Mouse (Mus musculus): ENCODE measurements around the gene Mkrn2. TPM values are rescaled to one million over a fixed set of nuclear protein-coding genes. Genes with fewer than 3 reads are reported as not detected.

The Mkrn2 gene
- polyA plus RNA-seq, 1 experiment from 2014 or later = 27.1 TPM

DNA sequence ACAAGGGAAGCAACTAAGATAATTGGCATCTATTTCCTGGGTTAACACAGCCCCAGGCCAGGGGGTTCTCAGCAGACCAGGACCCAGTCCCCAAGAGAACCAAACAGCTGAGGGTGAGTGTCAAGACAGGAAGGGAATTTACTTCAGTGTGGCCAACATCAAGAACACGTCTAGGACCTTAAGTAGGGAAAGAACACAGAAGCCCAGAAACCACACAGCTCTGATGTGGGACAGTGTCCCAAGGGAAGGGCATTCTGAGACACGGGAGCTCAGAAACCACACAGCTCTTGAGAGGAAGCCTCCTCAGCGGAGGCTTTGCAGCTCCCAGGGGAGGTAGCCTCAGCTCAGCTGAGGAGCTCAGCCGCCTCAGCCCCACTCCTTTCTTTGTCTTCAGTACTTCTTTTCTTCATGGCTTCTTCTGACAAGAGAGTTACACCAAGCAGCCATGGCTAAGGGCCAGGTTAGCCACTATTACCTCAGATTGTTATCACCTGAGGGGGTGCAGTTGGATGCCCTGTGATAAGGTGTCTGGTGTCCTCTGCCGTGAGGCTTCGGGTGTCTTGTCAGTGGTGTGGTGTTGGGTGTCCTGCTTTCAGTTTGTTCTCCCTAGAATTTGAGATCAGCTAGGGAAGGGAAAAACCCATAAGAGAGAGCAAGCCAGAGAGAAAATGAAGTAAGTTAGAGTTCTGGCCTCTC lies 18.1 kb upstream of the Mkrn2 start:
- ATAC-seq (ENCODE audit: borderline replicate concordance, extremely low read depth, low FRiP score, low TSS enrichment) = no peak

DNA sequence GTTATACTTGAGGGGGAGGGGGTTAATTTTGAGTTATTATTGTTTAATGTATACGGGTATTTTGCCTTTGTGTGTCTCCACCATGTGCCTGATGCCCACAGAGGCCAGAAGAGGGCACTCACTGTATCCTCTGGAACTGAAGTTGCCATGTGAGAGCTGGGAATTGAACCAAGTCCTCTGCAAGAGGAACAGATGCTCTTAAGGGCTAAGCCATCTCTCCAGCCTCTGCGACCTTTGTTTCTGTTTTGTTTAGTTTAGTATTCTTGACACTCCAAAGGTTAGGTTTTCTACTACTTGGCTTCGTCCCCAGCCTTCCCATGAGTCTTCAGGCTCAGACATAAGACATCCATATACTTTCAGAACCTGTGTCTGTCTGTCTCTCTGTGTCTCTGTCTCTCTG lies 17.5 kb upstream of the Mkrn2 start:
- Histone ChIP-seq H3K36me3 (no peaks in the 10 kb centered on the region), H3K4me3 (no peak overlapping the region), H3K4me1 (no peaks in the 10 kb centered on the region), H3K9me3 (no peaks in the 10 kb centered on the region), H3K9ac (no peak overlapping the region), H3K27me3 (no peaks in the 10 kb centered on the region), H3K4me2 (no peak overlapping the region), H3K27ac (no peak overlapping the region)
- WGBS = 60% methylated on average over 3 of the region's 3 CpGs
- no peak for ATAC-seq (ENCODE audit: borderline replicate concordance, extremely low read depth, low FRiP score, low TSS enrichment)

More for the DNA sequence above, 18.1 kb upstream of the Mkrn2 start:
- Histone ChIP-seq H3K9ac (no peak overlapping the region), H3K4me2 (no peak overlapping the region), H3K27ac (no peak overlapping the region), H3K9me3 (no peaks in the 10 kb centered on the region), H3K36me3 (0 out of 2 replicates have a peak, but pooled peaks cover 3% of the 10 kb centered on the region), H3K27me3 (no peaks in the 10 kb centered on the region), H3K4me1 (no peaks in the 10 kb centered on the region), H3K4me3 (no peak overlapping the region)
- 69% methylated on average over 6 of the region's 6 CpGs for WGBS

DNA sequence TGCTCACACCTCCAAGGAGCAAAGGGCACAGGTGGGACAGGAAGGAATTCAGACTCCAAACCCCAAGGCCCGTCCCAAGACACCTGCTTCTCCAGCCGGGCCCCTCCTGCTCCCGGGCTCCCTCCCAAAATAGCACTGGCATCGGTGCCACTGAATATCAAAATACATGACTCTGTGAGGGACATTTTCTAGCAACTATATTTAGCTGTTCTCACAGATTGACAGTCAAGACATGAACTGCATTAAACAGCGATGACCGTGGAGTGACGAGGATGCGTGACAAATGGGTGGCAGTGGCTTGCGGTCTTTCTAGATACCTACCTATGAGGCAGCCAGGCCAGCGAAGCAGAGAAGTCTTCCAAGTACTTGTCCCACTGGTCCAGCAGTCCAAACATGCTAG lies 15.4 kb upstream of the Mkrn2 start:
- no peaks in the 10 kb centered on the region for H3K27me3 ChIP-seq
- no peaks in the 10 kb centered on the region for H3K4me1 ChIP-seq
- no peaks in the 10 kb centered on the region for H3K9me3 ChIP-seq
- ATAC-seq (ENCODE audit: borderline replicate concordance, extremely low read depth, low FRiP score, low TSS enrichment) = no peak
- no peak overlapping the region for H3K4me3 ChIP-seq
- H3K36me3 ChIP-seq = no peaks in the 10 kb centered on the region
- no peak overlapping the region for H3K9ac ChIP-seq
- 82% methylated on average over 10 of the region's 10 CpGs for WGBS
- H3K27ac ChIP-seq = no peak overlapping the region
- no peak overlapping the region for H3K4me2 ChIP-seq

DNA sequence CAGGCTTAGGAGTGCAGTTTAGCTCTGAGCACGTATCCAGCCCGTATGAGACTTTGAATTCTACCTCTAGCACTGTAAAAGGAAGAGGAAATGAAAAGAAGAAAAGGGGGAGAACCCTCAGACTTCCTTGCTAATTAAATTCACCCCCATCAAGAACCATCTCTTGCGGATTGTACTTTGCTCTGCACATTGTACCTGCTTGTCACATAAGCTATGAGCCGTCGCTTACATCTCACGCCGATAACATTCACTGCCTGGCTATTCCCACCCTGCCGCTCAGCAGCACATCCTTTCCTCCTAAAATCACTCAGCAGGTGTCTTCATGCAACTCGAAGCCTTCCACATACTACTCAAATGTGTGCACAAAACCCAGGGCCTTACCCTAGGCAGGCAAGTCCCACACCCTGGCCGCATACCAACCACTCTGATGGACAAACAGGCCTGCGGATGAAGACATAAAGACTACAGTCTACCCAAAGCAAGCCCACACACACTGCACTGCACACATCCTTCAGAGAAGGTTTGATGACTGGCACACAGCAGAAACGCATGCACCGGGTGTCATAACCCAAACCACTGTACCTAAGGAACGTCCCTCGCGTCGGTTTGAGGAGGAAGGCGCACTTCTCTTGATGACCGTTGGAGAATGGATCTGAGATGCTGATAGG lies 9.9 kb upstream of the Mkrn2 start:
- ATAC-seq (ENCODE audit: borderline replicate concordance, extremely low read depth, low FRiP score, low TSS enrichment) = no peak; the same call in 1 of the 2 replicates
- Histone ChIP-seq H3K9me3 (no peaks in the 10 kb centered on the region), H3K27ac (no peak overlapping the region), H3K4me1 (no peaks in the 10 kb centered on the region), H3K27me3 (no peaks in the 10 kb centered on the region), H3K4me3 (no peak overlapping the region), H3K4me2 (no peak overlapping the region), H3K9ac (no peak overlapping the region), H3K36me3 (no peaks in the 10 kb centered on the region)
- WGBS = 79% methylated on average over 19 of the region's 19 CpGs

DNA sequence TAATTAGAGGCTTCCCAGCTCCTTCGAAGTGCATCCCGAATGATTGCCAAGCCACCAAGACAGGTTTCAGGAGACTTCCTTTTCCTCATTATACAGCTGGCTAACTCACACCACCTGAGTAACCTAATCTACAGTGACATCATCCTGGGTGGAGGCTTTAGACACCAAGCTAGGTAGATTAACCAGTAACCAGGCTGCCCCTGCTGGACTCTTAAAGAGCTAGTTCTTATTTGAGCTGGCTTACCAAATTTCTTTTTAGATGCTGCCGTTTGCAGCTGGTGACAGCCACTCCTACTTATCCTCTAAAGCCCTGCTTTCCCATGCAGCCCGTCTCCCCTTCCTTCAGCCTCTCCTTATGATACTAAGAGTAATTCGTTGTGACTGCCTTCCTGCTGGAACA lies 9.2 kb upstream of the Mkrn2 start, which contains the start of gene Mkrn2os:
Gene Mkrn2os (minus strand): TSS at position 119 of the 400 bp plus-strand sequence.
- no peaks in the 10 kb centered on the region for H3K9me3 ChIP-seq
- no peak within 1 kb of the TSS for H3K27ac ChIP-seq
- no peak within 1 kb of the TSS for H3K9ac ChIP-seq
- H3K36me3 ChIP-seq = no peaks in the 10 kb centered on the region
- H3K4me3 ChIP-seq = no peak within 1 kb of the TSS
- H3K4me1 ChIP-seq = no peaks in the 10 kb centered on the region
- no peak within 1 kb of the TSS for H3K4me2 ChIP-seq
- 45% methylated on average over 5 of the region's 5 CpGs for WGBS
- ATAC-seq (ENCODE audit: borderline replicate concordance, extremely low read depth, low FRiP score, low TSS enrichment) = no peak
- H3K27me3 ChIP-seq = no peaks in the 10 kb centered on the region

DNA sequence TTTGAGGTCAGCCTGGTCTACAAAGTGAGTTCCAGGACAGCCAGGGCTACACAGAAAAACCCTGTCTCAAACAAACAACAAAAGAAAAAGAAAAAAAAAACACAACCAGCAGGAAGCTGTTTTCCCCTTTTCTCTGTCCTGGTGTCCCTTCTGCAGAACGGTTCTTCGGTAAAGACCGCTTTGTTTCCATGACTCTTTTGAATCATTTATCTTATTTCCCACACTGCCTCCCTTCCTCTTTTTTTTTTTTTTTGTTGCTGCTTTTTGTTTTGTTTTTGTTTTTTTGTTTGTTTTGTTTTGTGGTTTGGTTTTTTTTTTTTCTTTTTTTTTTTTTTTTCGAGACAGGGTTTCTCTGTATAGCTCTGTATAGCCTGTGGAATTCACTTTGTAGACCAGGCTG lies 8.4 kb upstream of the Mkrn2 start:
- Histone ChIP-seq H3K4me3 (no peak overlapping the region), H3K36me3 (no peaks in the 10 kb centered on the region), H3K4me2 (no peak overlapping the region), H3K9me3 (no peaks in the 10 kb centered on the region), H3K27ac (no peak overlapping the region), H3K9ac (no peak overlapping the region), H3K27me3 (no peaks in the 10 kb centered on the region), H3K4me1 (no peaks in the 10 kb centered on the region)
- no peak for ATAC-seq (ENCODE audit: borderline replicate concordance, extremely low read depth, low FRiP score, low TSS enrichment)
- 77% methylated on average over 4 of the region's 4 CpGs for WGBS

DNA sequence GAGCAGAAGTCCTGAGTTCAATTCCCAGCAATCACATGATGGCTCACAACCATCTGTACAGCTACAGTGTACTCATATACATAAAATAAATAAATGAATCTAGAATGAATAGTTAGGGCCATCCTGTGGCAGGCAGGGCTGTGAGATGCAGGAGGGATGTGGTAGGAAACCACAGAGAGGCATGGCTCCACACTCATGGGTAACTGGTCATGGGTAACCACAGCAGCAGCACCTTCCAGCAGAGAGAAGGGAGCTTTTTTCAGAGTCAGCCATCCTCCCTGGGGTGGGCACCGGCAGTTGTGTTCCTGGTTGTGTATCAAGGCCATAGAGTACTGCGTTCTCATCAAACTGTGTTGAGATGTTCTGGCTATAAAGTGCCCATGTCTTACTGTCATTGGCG lies 7.2 kb upstream of the Mkrn2 start:
- whole genome bisulfite sequencing = 75% methylated on average over 3 of the region's 3 CpGs
- Histone ChIP-seq H3K27me3 (no peaks in the 10 kb centered on the region), H3K4me1 (no peaks in the 10 kb centered on the region), H3K36me3 (no peaks in the 10 kb centered on the region), H3K9ac (no peak overlapping the region), H3K4me2 (no peak overlapping the region), H3K4me3 (no peak overlapping the region), H3K27ac (no peak overlapping the region), H3K9me3 (no peaks in the 10 kb centered on the region)
- ATAC-seq (ENCODE audit: borderline replicate concordance, extremely low read depth, low FRiP score, low TSS enrichment) = no peak

DNA sequence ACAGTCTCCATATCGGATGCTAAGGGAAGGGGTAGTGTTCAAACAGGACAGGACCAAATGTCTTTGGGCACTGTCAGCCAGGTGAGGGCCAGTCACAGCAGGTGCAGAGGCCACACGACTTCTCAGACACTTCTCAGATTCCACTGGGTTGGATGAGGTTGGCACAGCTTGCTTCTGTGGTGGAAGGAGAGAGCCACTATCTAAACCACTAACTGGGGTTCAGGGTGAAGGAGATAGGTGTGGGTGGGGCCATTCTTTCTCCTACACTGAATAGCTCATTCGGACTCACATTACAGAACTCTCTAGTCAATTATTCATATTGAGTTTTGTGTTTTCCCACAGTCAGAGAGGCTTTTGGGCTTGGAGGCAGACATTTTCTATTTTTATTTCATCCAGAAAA lies 6.0 kb upstream of the Mkrn2 start:
- no peak overlapping the region for H3K4me2 ChIP-seq
- H3K4me1 ChIP-seq = no peaks in the 10 kb centered on the region
- H3K36me3 ChIP-seq = no peaks in the 10 kb centered on the region
- ATAC-seq (ENCODE audit: borderline replicate concordance, extremely low read depth, low FRiP score, low TSS enrichment) = no peak
- no peaks in the 10 kb centered on the region for H3K9me3 ChIP-seq
- H3K27me3 ChIP-seq = no peaks in the 10 kb centered on the region
- no peak overlapping the region for H3K27ac ChIP-seq
- no peak overlapping the region for H3K9ac ChIP-seq
- WGBS = 62% methylated on average over 3 of the region's 3 CpGs
- H3K4me3 ChIP-seq = no peak overlapping the region

DNA sequence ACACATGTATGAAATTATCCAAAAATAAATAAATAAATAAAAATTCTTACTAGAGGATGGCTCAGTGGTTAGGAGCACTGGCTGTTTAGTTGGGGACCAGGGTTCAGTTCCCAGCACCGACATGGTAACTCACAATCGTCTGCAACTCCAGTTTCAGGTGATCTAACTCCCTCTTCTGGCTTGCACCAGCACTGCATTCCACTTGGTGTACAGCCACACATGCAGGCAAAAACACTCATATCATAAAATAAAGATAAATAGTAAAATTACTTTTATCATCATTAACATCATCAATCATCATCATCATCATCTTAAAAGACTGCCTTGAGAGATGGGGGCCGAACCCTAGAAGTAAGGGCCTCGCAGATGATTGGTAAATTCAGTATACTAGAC lies 384 bp upstream of the Mkrn2 start:
- Histone ChIP-seq H3K4me3 (peak overlapping the region; percentile 87), H3K9me3 (no peaks in the 10 kb centered on the region), H3K27me3 (no peaks in the 10 kb centered on the region), H3K27ac (no peak overlapping the region), H3K36me3 (no peaks in the 10 kb centered on the region), H3K9ac (no peak overlapping the region), H3K4me1 (peaks cover 12% of the 10 kb centered on the region), H3K4me2 (peak overlapping the region; percentile 49)
- 58% methylated on average over 4 of the region's 4 CpGs for WGBS
- 0 out of 2 replicates have a peak, but pooled peaks have one; percentile 20 for ATAC-seq (ENCODE audit: borderline replicate concordance, extremely low read depth, low FRiP score, low TSS enrichment)

DNA sequence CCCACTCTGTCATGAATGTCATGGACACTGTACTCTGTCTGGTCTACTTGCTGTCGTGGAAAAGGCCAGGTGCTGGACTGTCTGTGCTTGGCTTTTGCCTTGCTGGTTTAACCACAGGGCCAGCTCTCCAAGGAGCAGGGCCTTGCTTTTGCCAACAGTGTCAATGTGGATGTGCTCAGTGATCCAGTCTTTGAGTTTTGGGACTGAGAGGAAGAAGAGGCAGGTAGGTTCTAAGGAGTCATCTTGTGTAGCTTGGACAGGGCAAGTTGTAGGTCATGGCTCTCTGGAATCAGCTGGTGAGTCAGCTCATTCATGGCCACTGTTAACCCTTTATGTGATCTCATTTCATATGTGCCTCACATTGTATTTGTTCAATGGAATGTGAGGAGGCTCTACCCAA lies 4.8 kb downstream of the Mkrn2 start:
- peaks cover 20% of the 10 kb centered on the region; the same call in 1 of the 2 replicates for H3K36me3 ChIP-seq
- peaks cover 12% of the 10 kb centered on the region for H3K4me1 ChIP-seq
- no peak overlapping the region for H3K9ac ChIP-seq
- WGBS = 62% methylated on average over 1 of the region's 1 CpGs
- no peak overlapping the region for H3K4me3 ChIP-seq
- H3K9me3 ChIP-seq = no peaks in the 10 kb centered on the region
- H3K4me2 ChIP-seq = no peak overlapping the region
- no peak overlapping the region for H3K27ac ChIP-seq
- H3K27me3 ChIP-seq = no peaks in the 10 kb centered on the region
- ATAC-seq (ENCODE audit: borderline replicate concordance, extremely low read depth, low FRiP score, low TSS enrichment) = no peak

DNA sequence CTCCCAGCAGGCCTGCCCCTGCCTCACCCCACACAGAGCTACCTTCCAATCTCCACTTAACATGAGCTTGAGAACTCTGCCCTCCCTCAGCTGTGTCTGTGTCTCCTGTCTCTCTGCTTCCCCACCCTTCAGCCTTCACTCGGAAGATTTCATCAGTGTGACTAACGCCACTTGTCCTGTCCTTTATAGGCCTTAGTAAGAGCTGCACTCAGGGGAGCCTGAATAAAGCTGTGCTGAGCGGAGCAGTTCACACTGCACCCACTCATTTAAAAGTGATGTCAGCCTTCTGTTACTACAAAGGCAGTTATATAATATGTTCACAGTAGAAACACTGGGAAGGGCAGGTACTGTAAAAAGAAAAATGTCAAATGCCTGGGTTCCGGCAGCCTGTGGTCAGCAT lies 5.7 kb downstream of the Mkrn2 start:
- Histone ChIP-seq H3K4me3 (no peak overlapping the region), H3K4me2 (no peak overlapping the region), H3K4me1 (peaks cover 11% of the 10 kb centered on the region), H3K27ac (no peak overlapping the region), H3K36me3 (peaks cover 28% of the 10 kb centered on the region; the same call in 1 of the 2 replicates), H3K9ac (no peak overlapping the region), H3K27me3 (no peaks in the 10 kb centered on the region), H3K9me3 (no peaks in the 10 kb centered on the region)
- whole genome bisulfite sequencing = 75% methylated on average over 4 of the region's 4 CpGs
- ATAC-seq (ENCODE audit: borderline replicate concordance, extremely low read depth, low FRiP score, low TSS enrichment) = no peak

DNA sequence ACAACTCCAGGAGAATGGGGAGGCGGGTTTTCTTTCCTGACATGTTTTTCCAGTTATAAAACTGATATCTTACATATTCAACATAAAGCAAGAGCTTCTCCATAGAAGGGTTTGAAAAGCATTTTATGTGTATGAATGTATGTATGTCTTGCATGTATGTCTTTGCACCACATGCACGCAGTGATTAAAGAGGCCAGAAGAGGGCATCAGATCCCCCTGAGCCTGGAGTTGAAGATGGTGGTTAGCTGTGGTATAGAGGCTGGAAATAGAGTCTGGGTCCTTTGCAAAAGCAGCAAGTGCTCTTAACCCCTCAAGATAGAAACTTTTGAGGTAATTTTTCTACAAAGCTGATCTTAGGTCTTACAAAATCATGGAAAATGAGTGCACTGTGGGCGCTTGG lies 7.4 kb downstream of the Mkrn2 start:
- WGBS = 59% methylated on average over 3 of the region's 3 CpGs
- Histone ChIP-seq H3K4me3 (no peak overlapping the region), H3K9me3 (no peaks in the 10 kb centered on the region)

More for the DNA sequence above, 7.4 kb downstream of the Mkrn2 start:
- H3K4me1 ChIP-seq = no peaks in the 10 kb centered on the region
- H3K27me3 ChIP-seq = no peaks in the 10 kb centered on the region
- no peak for ATAC-seq (ENCODE audit: borderline replicate concordance, extremely low read depth, low FRiP score, low TSS enrichment)
- no peak overlapping the region for H3K9ac ChIP-seq
- peaks cover 43% of the 10 kb centered on the region for H3K36me3 ChIP-seq
- H3K27ac ChIP-seq = no peak overlapping the region
- no peak overlapping the region for H3K4me2 ChIP-seq
